Mouse (Mus musculus): ENCODE measurements at regions not wholly inside any gene's neighbourhood (a gene's known extent, or its start where the extent isn't known, plus 50 kb on each side); places are given as distances from the start of the nearest gene placed in this dataset.

DNA sequence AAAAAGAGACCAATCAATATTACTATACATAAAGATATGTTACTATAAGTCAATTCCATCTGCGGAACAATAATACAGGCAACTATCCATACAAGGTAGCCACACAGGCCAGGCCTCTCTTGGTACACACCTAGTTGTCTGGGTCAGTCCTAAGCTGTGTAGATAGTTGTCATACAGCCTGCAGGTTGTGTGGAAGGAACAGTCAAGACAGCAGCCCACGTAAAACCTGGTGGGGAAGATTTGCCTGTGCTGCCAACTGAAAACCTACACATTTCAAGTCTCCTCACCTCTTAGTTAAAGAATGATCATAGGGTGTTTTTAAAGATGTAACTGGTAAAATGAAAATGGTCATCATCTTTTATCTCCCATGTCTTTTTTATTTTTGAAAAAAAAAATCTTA lies 121.8 kb upstream of the Snx7 start:
- TF ChIP-seq CTCF (IDR thresholded peaks at IDR 0.05) (no peak), EP300 (IDR thresholded peaks at IDR 0.05) (no peak)

Data from lung, postnatal 0 days (tissue).